Mouse (Mus musculus): ENCODE measurements around the gene Arhgap15. TPM values are rescaled to one million over a fixed set of nuclear protein-coding genes. Genes with fewer than 3 reads are reported as not detected.

The Arhgap15 gene
- polyA plus RNA-seq, 1 experiment from 2014 or later = 0.38 TPM

Other genes starting within 250 kb of the Arhgap15 start
- 0.23 and 0.72 TPM in 2 replicates for gene Kynu, start 193.5 kb upstream of the Arhgap15 start, polyA plus RNA-seq (2016; fragmentation: Nextera tagmentation; extraction: Ambion mirVana)